Mouse (Mus musculus) kidney, embryonic 14.5 days (tissue): ENCODE results near the gene Prkca. TPM values are rescaled to one million over a fixed set of nuclear protein-coding genes. Genes with fewer than 3 reads are reported as not detected.
A peak's percentile ranks its signal among the peaks of the same experiment; 100 is the strongest.

Experiments
- ATAC-seq: fragments of 200-750 bp; cut with Nextera tagmentation; 2 replicates; pipeline ENCODE4 v1.8.0; 2017; ENCODE audit warnings: moderate number of reproducible peaks, mild to moderate bottlenecking, moderate TSS enrichment, moderate library complexity; ENCODE audit not compliant: low FRiP score, low TSS enrichment
- H3K27ac ChIP-seq: fragments of 300-500 bp; sonication (generic); 2 replicates; pipeline ENCODE4 v1.5.1; 2014; ENCODE audit warnings: low read depth, mild to moderate bottlenecking, low read length, moderate library complexity, mixed read lengths
- H3K27me3 ChIP-seq: fragments of 300-500 bp; sonication (generic); 2 replicates; pipeline ENCODE4 v1.6.1; 2014; ENCODE audit warnings: mild to moderate bottlenecking, low read length; ENCODE audit not compliant: control insufficient read depth, insufficient read depth
- H3K36me3 ChIP-seq: fragments of 300-500 bp; sonication (generic); 2 replicates; pipeline ENCODE4 v1.6.1; 2014; ENCODE audit warnings: low read length, mixed read lengths; ENCODE audit not compliant: control insufficient read depth, insufficient read depth
- H3K4me1 ChIP-seq: fragments of 300-500 bp; sonication (generic); 2 replicates; pipeline ENCODE4 v1.6.1; 2014; ENCODE audit warnings: low read length, mixed read lengths; ENCODE audit not compliant: control insufficient read depth, insufficient read depth
- H3K4me2 ChIP-seq: fragments of 300-500 bp; sonication (generic); replicated peaks from 2 replicates; pipeline ENCODE4 v1.6.1; 2014; ENCODE audit warnings: low read depth, mild to moderate bottlenecking, low read length
- H3K4me3 ChIP-seq: fragments of 300-500 bp; sonication (generic); 2 replicates; pipeline ENCODE4 v1.5.1; 2014; ENCODE audit warnings: mild to moderate bottlenecking, low read length
- H3K9ac ChIP-seq: fragments of 300-500 bp; sonication (generic); 2 replicates; pipeline ENCODE4 v1.6.1; 2014; ENCODE audit warnings: low read depth, mild to moderate bottlenecking, low read length, moderate library complexity
- H3K9me3 ChIP-seq: fragments of 300-500 bp; sonication (generic); 2 replicates; pipeline ENCODE4 v1.6.1; 2016; ENCODE audit warnings: low read length; ENCODE audit not compliant: control insufficient read depth
- WGBS: fragments of 180-500 bp; shearing (Covaris S2); extraction: QIAGEN DNeasy Blood & Tissue Kit; methylation state at CpG from one replicate; pipeline ENCODE4 v1.1.7; 2014; 5-methylcytosine and 5-hydroxymethylcytosine counted together
- polyA plus RNA-seq: library from polyadenylated mRNA; unstranded; fragments of >200 nt; fragmentation: Nextera tagmentation; extraction: Ambion mirVana; gene quantifications from 2 replicates; pipeline ENCODE4 v1.2.1, GENCODE M21; 2014

The Prkca gene
- polyA plus RNA-seq, 1 experiment from 2014 or later: 10.9 TPM

DNA sequence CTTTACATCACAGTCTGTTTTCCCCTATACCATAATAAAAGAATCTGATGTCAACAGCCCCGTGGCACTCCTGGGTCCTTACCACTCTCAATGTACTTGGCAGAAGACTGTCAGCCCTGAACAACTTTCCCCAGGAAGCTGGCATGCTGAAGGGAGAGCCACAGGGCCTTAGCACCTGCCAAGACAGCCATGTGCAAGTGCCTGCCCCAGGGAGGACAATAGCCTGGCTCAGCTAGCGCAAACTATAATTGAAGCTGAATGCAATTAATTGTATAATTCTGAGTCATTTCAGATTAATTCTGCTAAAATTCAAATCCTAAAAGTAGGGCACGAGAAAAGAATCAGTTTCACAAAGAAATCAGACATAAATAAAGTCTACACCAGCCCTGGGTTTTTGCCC is 121.7 kb downstream of the Prkca start:
- ATAC-seq: no peak
- 89% methylated on average over 3 of the region's 3 CpGs for WGBS
- Histone ChIP-seq H3K27ac (no peak overlapping the region), H3K4me3 (no peak overlapping the region), H3K36me3 (no peaks in the 10 kb centered on the region), H3K9ac (no peak overlapping the region), H3K27me3 (no peaks in the 10 kb centered on the region), H3K9me3 (no peaks in the 10 kb centered on the region), H3K4me2 (no peak overlapping the region), H3K4me1 (peaks cover 20% of the 10 kb centered on the region)

GRCm38 (mm10) chr11:108221124-108221835 is 122.4 kb downstream of the Prkca start:
- Histone ChIP-seq H3K4me3 (no peak overlapping the region), H3K27me3 (no peaks in the 10 kb centered on the region), H3K4me2 (no peak overlapping the region), H3K4me1 (peaks cover 24% of the 10 kb centered on the region), H3K36me3 (no peaks in the 10 kb centered on the region), H3K9ac (no peak overlapping the region), H3K9me3 (no peaks in the 10 kb centered on the region), H3K27ac (no peak overlapping the region)
- 77% methylated on average over 13 of the region's 13 CpGs for WGBS
- no peak for ATAC-seq

GRCm38 (mm10) chr11:108220605-108221004 is 123.1 kb downstream of the Prkca start:
- 92% methylated on average over 5 of the region's 5 CpGs for WGBS
- H3K27ac ChIP-seq: no peak overlapping the region

GRCm38 (mm10) chr11:108217043-108217442 is 126.7 kb downstream of the Prkca start:
- WGBS: 62% methylated on average over 8 of the region's 8 CpGs

More at GRCm38 (mm10) chr11:108220605-108221004, 123.1 kb downstream of the Prkca start:
- no peaks in the 10 kb centered on the region for H3K36me3 ChIP-seq
- no peaks in the 10 kb centered on the region for H3K27me3 ChIP-seq
- H3K4me3 ChIP-seq: no peak overlapping the region
- H3K9ac ChIP-seq: no peak overlapping the region
- ATAC-seq: no peak
- H3K9me3 ChIP-seq: no peaks in the 10 kb centered on the region
- H3K4me1 ChIP-seq: peaks cover 31% of the 10 kb centered on the region
- no peak overlapping the region for H3K4me2 ChIP-seq

GRCm38 (mm10) chr11:108216064-108216463 is 127.7 kb downstream of the Prkca start:
- 71% methylated on average over 7 of the region's 7 CpGs for WGBS
- Histone ChIP-seq H3K4me3 (no peak overlapping the region), H3K9me3 (no peaks in the 10 kb centered on the region), H3K36me3 (no peaks in the 10 kb centered on the region), H3K4me2 (no peak overlapping the region), H3K4me1 (peaks cover 27% of the 10 kb centered on the region), H3K27me3 (no peaks in the 10 kb centered on the region), H3K27ac (peak overlapping the region; percentile 44; the same call in 1 of the 2 replicates), H3K9ac (no peak overlapping the region)
- ATAC-seq: no peak

More at GRCm38 (mm10) chr11:108217043-108217442, 126.7 kb downstream of the Prkca start:
- Histone ChIP-seq H3K4me1 (peaks cover 29% of the 10 kb centered on the region), H3K27ac (no peak overlapping the region), H3K36me3 (no peaks in the 10 kb centered on the region), H3K4me2 (no peak overlapping the region), H3K27me3 (no peaks in the 10 kb centered on the region), H3K4me3 (no peak overlapping the region), H3K9me3 (no peaks in the 10 kb centered on the region), H3K9ac (no peak overlapping the region)
- ATAC-seq: no peak

GRCm38 (mm10) chr11:108215466-108215865 is 128.3 kb downstream of the Prkca start:
- ATAC-seq: peak; percentile 87

GRCm38 (mm10) chr11:108214521-108215223 is 129.1 kb downstream of the Prkca start:
- Histone ChIP-seq H3K27me3 (no peaks in the 10 kb centered on the region), H3K27ac (no peak overlapping the region), H3K36me3 (no peaks in the 10 kb centered on the region), H3K4me2 (no peak overlapping the region), H3K4me3 (no peak overlapping the region), H3K9ac (no peak overlapping the region), H3K4me1 (peaks cover 29% of the 10 kb centered on the region), H3K9me3 (no peaks in the 10 kb centered on the region)
- WGBS: 82% methylated on average over 11 of the region's 11 CpGs
- ATAC-seq: no peak

More at GRCm38 (mm10) chr11:108215466-108215865, 128.3 kb downstream of the Prkca start:
- Histone ChIP-seq H3K9me3 (no peaks in the 10 kb centered on the region), H3K4me2 (no peak overlapping the region), H3K27me3 (no peaks in the 10 kb centered on the region), H3K27ac (peak overlapping the region; percentile 44; the same call in 1 of the 2 replicates), H3K4me3 (no peak overlapping the region), H3K4me1 (peaks cover 26% of the 10 kb centered on the region), H3K9ac (no peak overlapping the region), H3K36me3 (no peaks in the 10 kb centered on the region)
- 48% methylated on average over 8 of the region's 8 CpGs for WGBS

GRCm38 (mm10) chr11:108213783-108214182 is 129.9 kb downstream of the Prkca start:
- Histone ChIP-seq H3K9ac (no peak overlapping the region), H3K27ac (no peak overlapping the region), H3K4me3 (no peak overlapping the region), H3K9me3 (no peaks in the 10 kb centered on the region), H3K36me3 (no peaks in the 10 kb centered on the region), H3K4me1 (peaks cover 29% of the 10 kb centered on the region), H3K4me2 (no peak overlapping the region), H3K27me3 (no peaks in the 10 kb centered on the region)
- no peak for ATAC-seq
- WGBS: 93% methylated on average over 10 of the region's 10 CpGs

GRCm38 (mm10) chr11:108212638-108213037 is 131.1 kb downstream of the Prkca start:
- H3K4me3 ChIP-seq: no peak overlapping the region
- H3K9ac ChIP-seq: no peak overlapping the region
- H3K4me1 ChIP-seq: peaks cover 29% of the 10 kb centered on the region
- no peak for ATAC-seq
- H3K4me2 ChIP-seq: no peak overlapping the region
- no peaks in the 10 kb centered on the region for H3K9me3 ChIP-seq
- H3K27ac ChIP-seq: no peak overlapping the region
- no peaks in the 10 kb centered on the region for H3K36me3 ChIP-seq
- WGBS: 91% methylated on average over 5 of the region's 5 CpGs
- H3K27me3 ChIP-seq: no peaks in the 10 kb centered on the region
